Mouse (Mus musculus): ENCODE measurements at regions not wholly inside any gene's neighbourhood (a gene's known extent, or its start where the extent isn't known, plus 50 kb on each side); places are given as distances from the start of the nearest gene placed in this dataset.

DNA sequence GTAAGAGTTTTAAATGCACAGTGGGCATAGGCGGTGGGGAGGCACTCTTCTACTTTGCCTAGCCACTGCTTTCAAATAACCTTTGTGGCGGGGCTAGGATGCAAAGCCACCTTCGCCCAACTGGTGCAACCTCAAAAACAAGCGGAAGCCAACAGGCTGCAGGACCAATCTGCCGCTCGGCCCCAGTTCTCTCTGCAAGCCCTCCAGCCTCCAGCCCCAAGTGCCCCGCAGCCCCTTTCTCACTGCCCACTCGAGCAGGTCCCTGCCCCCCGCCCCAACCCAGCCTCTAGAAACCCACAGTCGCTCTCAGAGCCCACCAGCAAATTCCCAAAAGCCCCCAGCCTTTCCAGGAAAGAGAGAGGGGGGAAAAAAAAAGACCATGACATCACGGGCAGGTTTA lies 89.6 kb upstream of the Ssbp2 start:
- peak; percentile 54 for DNase-seq (ENCODE audit: low spot score)

DNA sequence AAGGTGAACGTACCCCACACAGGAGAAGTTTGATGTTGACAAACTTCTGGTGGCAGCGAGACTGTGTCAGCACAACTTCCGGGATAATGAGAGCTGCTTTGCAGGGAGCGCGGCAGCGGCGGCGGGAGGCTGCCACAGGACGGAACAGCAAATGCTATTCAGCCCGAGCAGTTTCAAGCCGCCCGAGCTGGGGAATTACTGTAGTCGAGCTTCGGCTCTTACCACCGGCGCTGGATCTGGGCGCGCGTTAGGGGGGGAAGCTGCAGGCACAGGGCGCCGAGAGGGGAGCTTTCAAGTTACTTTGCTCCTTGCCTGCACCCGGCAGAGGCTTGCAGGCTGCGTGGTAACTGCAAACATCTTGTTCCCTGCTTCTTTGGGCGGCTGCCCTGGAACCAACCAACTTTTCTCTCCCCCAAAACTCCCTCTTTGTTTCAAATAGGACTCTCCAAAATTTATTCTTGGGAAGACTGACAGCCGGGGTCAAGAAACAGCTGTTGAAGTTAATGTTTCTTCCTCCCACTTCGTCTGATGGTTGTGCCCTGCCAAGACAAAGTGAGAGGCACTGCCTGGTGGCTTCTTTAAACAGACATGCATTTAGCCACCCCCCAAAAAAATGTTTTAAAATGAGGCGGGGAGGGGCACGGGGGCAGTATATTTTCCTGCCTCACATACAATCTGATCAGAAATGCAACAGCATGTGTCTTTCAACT lies 89.0 kb upstream of the Ssbp2 start:
- peak; percentile 94 for DNase-seq (ENCODE audit: low spot score)

DNA sequence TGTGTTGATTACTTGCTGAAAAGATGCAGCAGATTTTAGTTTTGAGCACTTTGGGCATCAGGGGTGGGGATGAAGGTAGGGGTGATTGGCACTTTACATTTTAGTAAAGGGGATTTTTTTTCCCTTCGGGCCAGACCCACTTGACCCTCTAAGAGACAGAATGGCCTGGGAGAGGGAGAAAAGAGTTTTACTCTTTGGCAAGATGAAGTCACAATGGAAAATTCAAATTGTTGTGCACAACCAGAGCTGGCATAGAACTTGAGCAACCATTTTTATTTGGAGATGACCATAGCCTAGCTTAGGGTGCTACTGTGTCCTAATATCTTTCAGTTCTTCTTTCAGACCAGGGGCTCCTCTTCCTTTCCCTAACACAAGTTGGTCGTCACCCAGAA lies 88.5 kb upstream of the Ssbp2 start:
- no peak for DNase-seq (ENCODE audit: low spot score)

DNA sequence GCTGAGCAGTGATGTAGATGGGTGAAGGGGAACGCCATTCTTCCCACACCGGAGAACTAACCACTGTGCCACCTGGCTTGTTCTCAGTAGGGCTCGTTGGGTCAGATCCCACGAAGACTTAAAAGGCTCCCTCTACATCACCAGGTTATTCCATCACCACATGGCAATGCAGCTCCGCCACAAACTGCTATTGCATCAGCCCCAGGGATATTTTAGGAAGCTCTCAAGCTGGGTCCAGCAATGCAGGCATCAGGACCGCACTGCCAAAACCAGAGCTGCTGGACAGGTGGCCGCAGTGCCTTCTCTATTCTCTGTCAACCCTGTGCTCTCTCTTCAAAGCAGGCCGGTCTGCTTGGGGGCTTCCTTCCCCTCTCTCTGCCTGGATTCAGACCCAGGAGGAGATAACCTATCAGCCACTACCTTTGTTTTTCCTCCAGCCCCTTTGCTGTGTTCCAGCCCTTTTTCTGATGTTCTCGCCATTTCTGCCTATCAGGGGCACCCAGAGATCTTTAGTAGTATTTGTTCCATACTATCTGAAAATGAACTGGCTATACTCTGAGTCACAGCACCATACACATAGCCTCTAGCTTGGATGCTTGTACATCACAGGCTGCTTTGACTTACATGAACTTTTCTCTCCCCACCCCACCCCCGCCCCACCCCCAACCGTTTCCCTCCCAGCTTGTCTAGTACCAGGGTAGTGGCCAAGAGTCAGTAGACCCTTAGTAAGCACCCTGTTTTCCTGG lies 87.8 kb upstream of the Ssbp2 start:
- DNase-seq (ENCODE audit: low spot score), result no peak

DNA sequence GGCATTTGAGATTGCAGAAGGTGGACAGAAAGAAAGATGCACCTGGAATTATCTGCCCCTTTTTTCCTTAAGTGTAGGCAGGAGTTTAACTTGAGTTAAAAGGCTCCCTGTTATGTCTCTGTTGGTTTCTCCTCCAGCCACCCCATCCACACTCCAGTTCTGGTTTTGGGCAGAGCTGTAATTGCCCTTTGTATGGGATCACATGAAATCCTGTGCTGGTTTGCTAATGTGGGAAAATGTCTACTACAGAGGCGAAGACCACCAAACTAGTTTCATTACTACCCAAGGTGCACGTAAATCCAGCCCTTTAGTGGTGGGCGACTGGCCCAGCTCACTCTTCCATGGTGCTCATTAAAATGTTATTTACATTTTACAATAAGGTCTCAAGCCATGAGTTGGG lies 85.9 kb upstream of the Ssbp2 start:
- DNase-seq (ENCODE audit: low spot score), result no peak

DNA sequence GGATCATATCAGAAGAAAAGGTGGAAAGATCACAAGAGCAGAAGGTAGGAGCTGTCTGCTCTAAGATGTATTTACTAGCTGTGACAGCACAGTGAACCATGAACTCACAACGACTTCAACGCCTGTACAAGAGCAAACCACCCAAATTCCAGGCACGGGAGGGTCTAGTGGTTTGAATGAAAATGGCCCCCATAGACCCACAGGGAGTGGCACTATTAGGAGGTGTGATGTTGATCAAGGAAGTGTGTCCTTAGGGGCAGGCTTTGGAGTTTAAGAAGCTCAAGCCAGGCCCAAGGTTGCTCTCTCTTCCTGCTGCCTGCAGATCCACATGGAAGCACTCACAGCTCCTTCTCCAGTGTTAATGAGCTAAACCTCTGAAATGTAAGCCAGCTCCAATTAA lies 83.5 kb upstream of the Ssbp2 start:
- no peak for DNase-seq (ENCODE audit: low spot score)

DNA sequence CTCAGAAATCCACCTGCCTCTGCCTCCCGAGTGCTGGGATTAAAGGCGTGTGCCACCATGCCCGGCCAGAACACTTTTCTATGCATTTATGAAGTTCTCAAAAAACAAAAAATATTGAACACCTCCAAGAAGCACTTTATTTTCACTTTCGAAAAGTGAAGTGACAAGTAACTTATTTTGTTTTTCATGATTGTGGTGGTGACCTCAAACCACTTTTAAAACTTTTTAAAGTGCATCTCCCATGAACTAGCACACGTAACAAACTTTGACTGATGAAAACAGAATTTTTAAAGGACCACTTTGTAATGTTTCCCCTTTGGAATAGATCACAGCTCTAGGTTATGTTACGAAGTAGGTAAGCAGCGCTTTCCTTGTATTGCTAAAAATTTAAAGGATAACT lies 82.7 kb upstream of the Ssbp2 start:
- no peak for DNase-seq (ENCODE audit: low spot score)

DNA sequence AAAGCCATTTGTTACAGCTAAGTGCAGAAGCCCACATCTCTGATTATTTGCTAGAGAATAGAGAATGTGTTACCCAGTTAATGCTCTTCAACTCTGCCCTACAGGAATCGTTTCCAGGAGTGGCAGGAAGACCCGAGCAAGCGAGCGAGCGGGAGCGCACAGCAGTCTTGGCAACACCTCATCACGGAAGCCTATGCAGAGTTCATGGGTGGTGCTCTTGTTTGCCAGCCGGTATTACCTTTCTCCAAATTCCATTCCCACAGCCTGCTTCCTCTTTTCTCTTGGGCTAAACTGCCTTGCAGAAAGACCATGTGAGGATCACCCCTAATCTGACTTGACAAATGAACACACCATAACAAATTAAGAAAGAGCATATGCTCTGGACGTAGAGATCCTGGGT lies 82.1 kb upstream of the Ssbp2 start:
- no peak for DNase-seq (ENCODE audit: low spot score)

DNA sequence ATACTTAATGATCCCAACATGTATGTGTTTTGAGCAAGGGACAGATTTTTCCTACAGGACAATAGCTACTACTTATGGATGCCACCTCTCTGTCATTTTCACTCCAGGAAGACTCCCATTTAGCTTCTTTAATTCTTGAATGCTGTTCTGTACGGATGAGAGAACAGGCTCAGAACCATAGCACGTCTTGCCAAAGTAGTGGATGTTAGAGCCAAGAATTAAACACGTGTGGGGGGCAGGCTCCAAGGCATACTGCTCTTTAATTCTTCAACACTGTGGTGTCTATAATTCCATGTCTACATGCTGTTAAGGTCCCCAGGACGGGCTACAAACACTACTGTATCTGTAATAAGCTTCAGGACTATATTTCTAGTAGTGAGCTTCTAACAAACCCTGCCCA lies 74.7 kb upstream of the Ssbp2 start:
- no peak for DNase-seq (ENCODE audit: low spot score)

DNA sequence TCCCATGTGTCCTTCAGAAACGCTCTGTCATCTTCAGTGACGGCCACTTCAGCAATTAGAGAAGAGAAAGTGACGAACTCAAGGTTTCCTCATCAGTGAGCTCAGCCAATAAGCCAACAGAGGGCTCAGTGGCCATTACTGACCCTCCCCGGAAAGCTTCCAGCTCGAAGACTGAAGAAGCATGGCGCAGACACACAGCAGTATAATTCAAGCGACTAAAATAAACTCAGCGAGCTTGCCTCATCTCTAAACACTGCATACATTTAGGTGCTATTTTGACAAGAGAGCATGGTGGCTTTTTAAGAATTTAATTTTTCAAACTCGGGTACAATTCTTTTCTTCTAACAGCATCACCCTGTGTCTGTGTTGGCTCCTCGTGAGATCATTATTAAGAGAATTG lies 72.2 kb upstream of the Ssbp2 start:
- DNase-seq (ENCODE audit: low spot score), result no peak

DNA sequence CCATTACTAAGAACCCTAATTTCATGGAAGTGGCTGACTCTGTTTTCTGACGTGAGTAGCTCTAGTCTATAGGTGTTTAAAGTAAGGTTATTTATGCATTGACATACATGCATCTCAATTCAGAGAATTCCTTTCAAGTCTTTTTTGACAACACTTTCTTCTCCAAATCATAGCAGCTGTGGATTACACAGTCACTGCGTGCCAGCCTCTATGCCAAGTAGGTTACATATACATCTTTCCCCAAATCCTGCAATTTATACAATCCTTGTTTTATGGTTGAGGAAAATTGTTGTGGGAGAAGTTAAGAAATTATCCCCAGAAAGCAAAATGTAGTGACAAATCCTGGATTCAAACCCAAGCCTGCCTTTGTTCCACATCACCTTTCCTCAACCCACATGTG lies 56.5 kb upstream of the Ssbp2 start:
- no peak for DNase-seq (ENCODE audit: low spot score)

DNA sequence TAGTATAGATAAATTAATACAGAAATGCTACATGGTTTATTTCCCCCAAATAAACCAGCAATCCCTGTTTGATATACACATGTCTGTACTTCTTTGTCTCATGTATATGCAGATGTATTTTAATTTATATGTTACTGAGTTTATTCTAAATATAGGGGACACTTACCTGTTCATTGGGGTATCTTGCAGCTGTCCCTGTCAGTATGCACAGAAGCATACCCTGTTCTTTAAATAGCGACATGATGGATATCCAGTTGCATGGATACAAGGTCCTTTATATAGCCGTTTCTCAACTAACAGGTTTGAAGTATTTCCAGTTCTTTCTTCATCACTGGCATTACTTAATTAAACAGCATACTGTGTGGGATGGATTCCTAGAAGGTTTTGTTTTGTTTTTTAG lies 55.1 kb upstream of the Ssbp2 start:
- no peak for DNase-seq (ENCODE audit: low spot score)

DNA sequence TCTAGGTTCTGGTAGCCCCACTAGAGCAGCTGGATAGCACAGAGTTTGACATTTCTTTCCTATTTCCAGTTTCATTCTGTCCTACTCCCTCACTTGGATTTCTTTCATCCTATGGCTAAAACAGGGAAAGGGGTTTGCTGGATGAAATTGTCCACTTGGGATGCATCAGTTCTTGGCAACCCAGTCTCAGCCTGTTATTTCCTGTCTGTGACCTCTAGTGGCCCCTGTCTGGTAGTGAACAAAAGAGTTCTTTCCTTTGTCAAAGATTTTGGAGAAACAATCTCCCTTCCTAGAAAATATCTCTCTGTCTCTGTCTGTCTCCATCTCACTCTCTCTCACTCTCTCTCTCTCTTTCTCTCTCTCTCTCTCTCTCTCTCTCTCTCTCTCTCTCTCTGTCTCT lies 50.0 kb upstream of the Ssbp2 start:
- no peak for DNase-seq (ENCODE audit: low spot score)

All from T-cell, adult 2 months (primary cell).